Mouse (Mus musculus) liver, embryonic 14.5 days (tissue): ENCODE measurements around the gene Adprh. TPM values are rescaled to one million over a fixed set of nuclear protein-coding genes. Genes with fewer than 3 reads are reported as not detected.

ENCODE experiments used
- ATAC-seq: fragments of 200-750 bp; cut with Nextera tagmentation; 2 replicates; pipeline ENCODE4 v1.8.0; 2017; ENCODE audit warnings: moderate number of reproducible peaks, mild to moderate bottlenecking, moderate library complexity; ENCODE audit not compliant: insufficient read depth
- DNase-seq, 3 experiments: peaks; one replicate each; pipeline ENCODE4 v3.0.0-alpha.2; 2012 to 2013; ENCODE audit warnings: low read depth in 3 of 3, low spot score in 3 of 3
- H3K27ac ChIP-seq: fragments of 300-500 bp; sonication (generic); 2 replicates; pipeline ENCODE4 v1.5.1; 2014; ENCODE audit warnings: moderate library complexity, mild to moderate bottlenecking, control low read depth, inconsistent platforms
- H3K27me3 ChIP-seq: fragments of 300-500 bp; sonication (generic); 2 replicates; pipeline ENCODE4 v1.6.1; 2014; ENCODE audit warnings: mild to moderate bottlenecking, low read length, moderate library complexity; ENCODE audit not compliant: control insufficient read depth, insufficient read depth
- H3K36me3 ChIP-seq: fragments of 300-500 bp; sonication (generic); replicated peaks from 2 replicates; pipeline ENCODE4 v1.6.1; 2014; ENCODE audit warnings: low read depth; ENCODE audit not compliant: control insufficient read depth, insufficient read depth
- H3K4me1 ChIP-seq, 2 experiments: fragments of 200-500 bp in 1 of 2; fragments of 300-500 bp in 1 of 2; sonication (generic) in 1 of 2; replicated peaks; 2 replicates each; pipeline ENCODE4 v1.6.1; 2012 to 2014; ENCODE audit warnings: antibody characterized with exemption in 1 of 2, inconsistent platforms in 1 of 2, low read length in 1 of 2; ENCODE audit not compliant: control insufficient read depth in 2 of 2, insufficient read depth in 2 of 2
- H3K4me2 ChIP-seq: fragments of 300-500 bp; sonication (generic); 2 replicates; pipeline ENCODE4 v1.6.1; 2014; ENCODE audit warnings: low read depth, mild to moderate bottlenecking, control low read depth, moderate library complexity
- H3K4me3 ChIP-seq, 2 experiments: fragments of 200-500 bp in 1 of 2; fragments of 300-500 bp in 1 of 2; sonication (generic) in 1 of 2; 2 replicates each; pipeline ENCODE4 v1.5.1; 2012 to 2014; ENCODE audit warnings: low read depth in 2 of 2, low read length in 2 of 2, mild to moderate bottlenecking in 2 of 2, control low read depth in 1 of 2, inconsistent platforms in 1 of 2, moderate library complexity in 1 of 2; ENCODE audit not compliant: insufficient read depth in 1 of 2
- H3K9ac ChIP-seq: fragments of 300-500 bp; sonication (generic); replicated peaks from 2 replicates; pipeline ENCODE4 v1.6.1; 2014; ENCODE audit warnings: mild to moderate bottlenecking, control low read depth, moderate library complexity
- H3K9me3 ChIP-seq: fragments of 300-500 bp; sonication (generic); 2 replicates; pipeline ENCODE4 v1.6.1; 2016; ENCODE audit warnings: low read length, mixed read lengths; ENCODE audit not compliant: control insufficient read depth
- CTCF ChIP-seq: IDR thresholded peaks from 2 replicates; pipeline ENCODE4 v1.5.1; 2016; ENCODE audit warnings: antibody characterized with exemption, low read depth, control low read depth
- EP300 ChIP-seq: IDR thresholded peaks from 2 replicates; pipeline ENCODE4 v1.6.1; 2016; ENCODE audit warnings: antibody characterized with exemption, low read depth
- WGBS: fragments of 180-500 bp; shearing (Covaris S2); extraction: QIAGEN DNeasy Blood & Tissue Kit; methylation state at CpG from one replicate; pipeline ENCODE4 v1.1.7; 2014; ENCODE audit not compliant: insufficient replicate concordance; 5-methylcytosine and 5-hydroxymethylcytosine counted together
- polyA plus RNA-seq, 2 experiments: library from polyadenylated mRNA; depleted of rRNA in 1 of 2; stranded (reverse) in 1 of 2; unstranded in 1 of 2; fragments of >200 nt; fragmentation: Nextera tagmentation in 1 of 2; extraction: Ambion mirVana in 1 of 2; gene quantifications; 2 replicates each; pipeline versions ENCODE4 v1.2.1 to v1.2.3; 2012 to 2014

Gene Adprh
- polyA plus RNA-seq (2012; rRNA removed), result 12.4 and 15.2 TPM in 2 replicates
- 23.7 and 29.9 TPM in 2 replicates for polyA plus RNA-seq (2014; fragmentation: Nextera tagmentation; extraction: Ambion mirVana)

GRCm38 (mm10) chr16:38452442-38453202 lies at the start of gene Adprh:
TSS of gene Adprh (minus strand) at chr16:38452703.
- Histone ChIP-seq H3K4me2 (peak within 1 kb of the TSS; percentile 93), H3K27ac (peak within 1 kb of the TSS; percentile 81), H3K9ac (peak within 1 kb of the TSS; percentile 98), H3K4me1 (peaks cover 12 to 19% of the 10 kb centered on the region in 2 experiments), H3K9me3 (no peaks in the 10 kb centered on the region), H3K36me3 (peaks cover 3% of the 10 kb centered on the region; the same call in 1 of the 2 replicates), H3K27me3 (no peaks in the 10 kb centered on the region), H3K4me3 (peak within 1 kb of the TSS; percentile 80 to 96)
- TF ChIP-seq CTCF (peak; percentile 20; the same call in 1 of the 2 replicates), EP300 (no peak)
- peak; percentile 71 to 76 (median 74) for DNase-seq
- peak; percentile 96 for ATAC-seq
- WGBS, result under 1% methylated on average over 55 of the region's 61 CpGs

- H3K9ac ChIP-seq, result no peak overlapping the region
- no peak overlapping the region for H3K4me2 ChIP-seq
- H3K36me3 ChIP-seq, result peaks cover 8% of the 10 kb centered on the region
- H3K27me3 ChIP-seq, result no peaks in the 10 kb centered on the region
- no peak for DNase-seq
- no peaks in the 10 kb centered on the region for H3K9me3 ChIP-seq
- no peak overlapping the region for H3K27ac ChIP-seq
- no peak for ATAC-seq
- TF ChIP-seq CTCF (no peak), EP300 (no peak)
- 78% methylated on average over 7 of the region's 7 CpGs for WGBS
- no peak overlapping the region for H3K4me3 ChIP-seq
- H3K4me1 ChIP-seq, result no peaks in the 10 kb centered on the region
Observed at GRCm38 (mm10) chr16:38496604-38497140, 44.2 kb upstream of the Adprh start.

GRCm38 (mm10) chr16:38493890-38494289 lies 41.4 kb upstream of the Adprh start:
- WGBS, result 71% methylated on average over 10 of the region's 10 CpGs
- H3K4me1 ChIP-seq, result no peaks in the 10 kb centered on the region
- H3K27me3 ChIP-seq, result no peaks in the 10 kb centered on the region
- H3K4me3 ChIP-seq, result no peak overlapping the region
- ATAC-seq (no peak), DNase-seq (no peak)
- H3K9ac ChIP-seq, result no peak overlapping the region
- H3K36me3 ChIP-seq, result peaks cover 6% of the 10 kb centered on the region
- no peak overlapping the region for H3K27ac ChIP-seq
- H3K4me2 ChIP-seq, result no peak overlapping the region
- no peaks in the 10 kb centered on the region for H3K9me3 ChIP-seq
- TF ChIP-seq CTCF (no peak), EP300 (no peak)

GRCm38 (mm10) chr16:38492551-38492950 lies 40.0 kb upstream of the Adprh start:
- H3K27me3 ChIP-seq, result no peaks in the 10 kb centered on the region
- no peak overlapping the region for H3K4me2 ChIP-seq
- no peak for ATAC-seq
- TF ChIP-seq CTCF (no peak), EP300 (no peak)
- no peak overlapping the region for H3K9ac ChIP-seq
- H3K4me3 ChIP-seq, result no peak overlapping the region
- DNase-seq, result no peak
- WGBS, result 70% methylated on average over 3 of the region's 3 CpGs
- no peaks in the 10 kb centered on the region for H3K36me3 ChIP-seq
- H3K27ac ChIP-seq, result no peak overlapping the region
- no peaks in the 10 kb centered on the region for H3K9me3 ChIP-seq
- H3K4me1 ChIP-seq, result no peaks in the 10 kb centered on the region

- H3K9ac ChIP-seq, result no peak overlapping the region
- H3K36me3 ChIP-seq, result no peaks in the 10 kb centered on the region
- DNase-seq, result no peak
- peak overlapping the region; percentile 58 for H3K4me2 ChIP-seq
- 21% methylated on average over 42 of the region's 42 CpGs for WGBS
- no peak for ATAC-seq
- peaks cover 10 to 23% of the 10 kb centered on the region in 2 experiments for H3K4me1 ChIP-seq
- peaks cover 11% of the 10 kb centered on the region for H3K27me3 ChIP-seq
- TF ChIP-seq EP300, result no peak
- TF ChIP-seq CTCF, result no peak
- H3K9me3 ChIP-seq, result no peaks in the 10 kb centered on the region
- H3K4me3 ChIP-seq, result peak overlapping the region; percentile 0 to 31
- H3K27ac ChIP-seq, result no peak overlapping the region
Observed at GRCm38 (mm10) chr16:38483582-38484309, 31.2 kb upstream of the Adprh start.
